Mouse (Mus musculus): ENCODE measurements around the gene Rilp. TPM values are rescaled to one million over a fixed set of nuclear protein-coding genes. Genes with fewer than 3 reads are reported as not detected.

Rilp gene
- polyA plus RNA-seq, 1 experiment: not detected

DNA sequence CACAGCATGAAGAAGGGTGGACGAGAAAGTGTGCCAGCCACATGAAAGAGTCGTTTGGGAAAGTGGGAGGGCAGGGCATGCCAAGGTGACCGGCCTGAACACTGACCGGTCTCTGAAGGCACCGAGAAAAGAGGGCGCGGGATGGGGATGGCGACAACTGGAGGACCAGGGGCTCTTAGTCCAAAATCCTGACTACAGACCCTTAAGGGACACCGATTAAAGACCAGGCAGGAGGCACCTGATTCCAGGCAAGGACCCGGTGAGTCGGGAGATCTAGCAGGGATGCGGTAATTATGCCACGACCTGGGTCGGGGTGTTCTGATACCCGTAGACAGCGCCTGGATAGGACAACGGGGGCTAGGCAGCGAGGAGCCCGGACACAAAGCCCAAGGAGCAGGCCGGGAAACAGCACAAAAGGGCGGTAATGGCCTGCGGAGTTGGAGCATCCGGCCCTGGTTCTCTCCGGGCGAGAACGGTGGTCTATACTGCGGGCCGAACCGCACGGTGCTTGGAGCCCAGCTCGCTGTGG lies 21.0 kb downstream of the Rilp start:
- Histone ChIP-seq H3K27ac (ENCODE audit: insufficient read depth, low read depth, low read length) (peak overlapping the region; percentile 83), H3K4me1 (ENCODE audit: control insufficient read depth, insufficient read depth, low read length) (peaks cover 8% of the 10 kb centered on the region; the same call in 1 of the 2 replicates), H3K4me3 (ENCODE audit: insufficient read depth, low read depth, low read length) (peak overlapping the region; percentile 75)
- under 1% methylated on average over 31 of the region's 31 CpGs for WGBS
- TF ChIP-seq POLR2A (IDR thresholded peaks at IDR 0.05; ENCODE audit: insufficient read depth, low read depth, low read length) (no peak), CTCF (IDR thresholded peaks at IDR 0.05; ENCODE audit: insufficient read depth, low read depth, low read length) (no peak)

GRCm38 (mm10) chr11:75531469-75532242 lies 21.8 kb downstream of the Rilp start, which contains the start of gene Slc43a2:
Gene Slc43a2 (plus strand): TSS chr11:75531694.
- under 1% methylated on average over 62 of the region's 62 CpGs for WGBS
- TF ChIP-seq POLR2A (IDR thresholded peaks at IDR 0.05; ENCODE audit: insufficient read depth, low read depth, low read length) (peak; percentile 42), CTCF (IDR thresholded peaks at IDR 0.05; ENCODE audit: insufficient read depth, low read depth, low read length) (no peak)
- H3K4me1 ChIP-seq (ENCODE audit: control insufficient read depth, insufficient read depth, low read length): peaks cover 14% of the 10 kb centered on the region; the same call in 1 of the 2 replicates
- H3K27ac ChIP-seq (ENCODE audit: insufficient read depth, low read depth, low read length): peak within 1 kb of the TSS; percentile 97
- H3K4me3 ChIP-seq (ENCODE audit: insufficient read depth, low read depth, low read length): peak within 1 kb of the TSS; percentile 75

DNA sequence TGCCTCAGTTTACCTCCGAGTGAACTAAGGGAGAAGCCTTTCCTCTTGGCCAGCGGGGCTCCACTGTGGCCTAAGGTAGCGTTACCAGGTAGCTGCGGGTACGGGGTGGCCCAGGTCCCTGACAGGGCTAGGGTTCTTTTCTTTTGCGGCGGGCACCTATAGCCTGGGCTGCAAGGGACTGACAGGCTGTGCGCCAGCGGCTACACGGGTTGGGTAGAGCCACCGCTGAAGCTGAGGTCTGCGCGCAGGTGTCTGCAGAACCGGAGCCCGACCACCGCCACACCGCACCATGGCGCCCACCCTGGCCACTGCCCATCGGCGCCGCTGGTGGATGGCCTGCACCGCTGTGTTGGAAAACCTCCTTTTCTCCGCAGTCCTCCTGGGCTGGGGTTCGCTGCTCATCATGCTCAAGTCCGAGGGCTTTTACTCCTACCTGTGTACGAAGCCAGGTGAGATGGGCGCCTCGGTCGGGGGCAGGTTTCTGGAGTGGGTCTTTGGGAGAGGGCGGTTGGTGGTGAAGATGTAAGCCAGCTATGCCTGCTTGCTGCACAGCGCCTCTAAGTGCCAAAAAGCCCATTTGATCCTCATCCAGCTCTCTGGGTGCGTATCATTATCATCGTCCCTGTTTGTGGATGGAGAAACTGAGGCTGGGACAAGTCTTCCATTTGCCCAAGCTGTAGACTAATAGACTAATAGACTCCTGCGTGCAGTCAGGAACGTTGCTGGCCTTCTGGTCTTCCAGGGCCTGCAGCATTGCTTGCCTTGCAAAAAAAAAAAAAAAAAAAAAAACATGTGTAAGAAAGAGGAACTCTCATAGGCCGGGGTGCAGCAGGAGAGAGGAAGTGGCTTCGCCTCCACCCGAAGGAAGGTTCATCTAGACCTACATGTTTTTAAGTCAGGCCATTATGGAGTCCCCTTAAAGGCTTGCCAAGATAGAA lies 22.7 kb downstream of the Rilp start:
- 2% methylated on average over 38 of the region's 38 CpGs for WGBS
- Histone ChIP-seq H3K4me3 (ENCODE audit: insufficient read depth, low read depth, low read length) (peak overlapping the region; percentile 75), H3K27ac (ENCODE audit: insufficient read depth, low read depth, low read length) (peak overlapping the region; percentile 80), H3K4me1 (ENCODE audit: control insufficient read depth, insufficient read depth, low read length) (peaks cover 22% of the 10 kb centered on the region)
- TF ChIP-seq POLR2A (IDR thresholded peaks at IDR 0.05; ENCODE audit: insufficient read depth, low read depth, low read length) (no peak), CTCF (IDR thresholded peaks at IDR 0.05; ENCODE audit: insufficient read depth, low read depth, low read length) (no peak)

DNA sequence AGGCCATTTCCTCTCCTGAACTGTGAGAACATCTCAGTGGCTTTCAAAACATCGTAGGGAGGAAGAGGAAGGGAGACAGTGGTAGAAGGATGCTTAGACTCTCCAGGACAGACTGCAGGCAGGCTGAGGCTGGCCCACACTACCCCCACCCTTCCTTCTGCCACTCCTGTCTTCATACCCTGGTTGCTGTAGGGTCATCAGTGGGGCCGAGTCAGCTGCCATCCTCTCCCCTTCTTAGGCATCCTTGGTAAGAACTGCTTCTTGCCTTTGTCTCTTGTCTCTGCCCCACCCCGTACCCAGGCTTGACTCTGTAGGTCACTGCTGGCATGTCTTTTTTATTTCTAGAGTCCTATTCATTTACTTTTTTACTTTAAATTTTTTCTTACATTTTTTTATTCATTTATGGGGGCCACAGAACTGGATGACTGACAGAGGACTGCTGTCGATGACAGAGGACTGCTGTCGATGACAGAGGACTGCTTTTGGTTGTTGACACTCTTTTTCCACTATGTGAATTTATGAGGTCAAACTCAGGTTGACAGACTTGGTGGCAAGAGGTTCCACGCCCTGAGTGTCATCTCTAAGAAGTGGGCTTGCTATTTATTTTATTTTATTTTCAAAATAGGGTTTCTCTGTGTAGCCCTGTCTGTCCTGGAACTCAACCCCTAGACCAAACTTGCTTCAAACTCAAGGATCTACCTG lies 23.6 kb downstream of the Rilp start:
- Histone ChIP-seq H3K27ac (ENCODE audit: insufficient read depth, low read depth, low read length) (peak overlapping the region; percentile 80), H3K4me1 (ENCODE audit: control insufficient read depth, insufficient read depth, low read length) (peaks cover 30% of the 10 kb centered on the region), H3K4me3 (ENCODE audit: insufficient read depth, low read depth, low read length) (peak overlapping the region; percentile 75)
- 64% methylated on average over 6 of the region's 6 CpGs for WGBS
- TF ChIP-seq CTCF (IDR thresholded peaks at IDR 0.05; ENCODE audit: insufficient read depth, low read depth, low read length): no peak
- no peak for TF ChIP-seq POLR2A (IDR thresholded peaks at IDR 0.05; ENCODE audit: insufficient read depth, low read depth, low read length)

GRCm38 (mm10) chr11:75534286-75535033 lies 24.6 kb downstream of the Rilp start:
- no peak overlapping the region for H3K4me3 ChIP-seq (ENCODE audit: insufficient read depth, low read depth, low read length)
- TF ChIP-seq CTCF (IDR thresholded peaks at IDR 0.05; ENCODE audit: insufficient read depth, low read depth, low read length) (no peak), POLR2A (IDR thresholded peaks at IDR 0.05; ENCODE audit: insufficient read depth, low read depth, low read length) (no peak)
- H3K27ac ChIP-seq (ENCODE audit: insufficient read depth, low read depth, low read length): peak overlapping the region; percentile 36; the same call in 1 of the 2 replicates
- 59% methylated on average over 4 of the region's 4 CpGs for WGBS
- peaks cover 31% of the 10 kb centered on the region for H3K4me1 ChIP-seq (ENCODE audit: control insufficient read depth, insufficient read depth, low read length)

DNA sequence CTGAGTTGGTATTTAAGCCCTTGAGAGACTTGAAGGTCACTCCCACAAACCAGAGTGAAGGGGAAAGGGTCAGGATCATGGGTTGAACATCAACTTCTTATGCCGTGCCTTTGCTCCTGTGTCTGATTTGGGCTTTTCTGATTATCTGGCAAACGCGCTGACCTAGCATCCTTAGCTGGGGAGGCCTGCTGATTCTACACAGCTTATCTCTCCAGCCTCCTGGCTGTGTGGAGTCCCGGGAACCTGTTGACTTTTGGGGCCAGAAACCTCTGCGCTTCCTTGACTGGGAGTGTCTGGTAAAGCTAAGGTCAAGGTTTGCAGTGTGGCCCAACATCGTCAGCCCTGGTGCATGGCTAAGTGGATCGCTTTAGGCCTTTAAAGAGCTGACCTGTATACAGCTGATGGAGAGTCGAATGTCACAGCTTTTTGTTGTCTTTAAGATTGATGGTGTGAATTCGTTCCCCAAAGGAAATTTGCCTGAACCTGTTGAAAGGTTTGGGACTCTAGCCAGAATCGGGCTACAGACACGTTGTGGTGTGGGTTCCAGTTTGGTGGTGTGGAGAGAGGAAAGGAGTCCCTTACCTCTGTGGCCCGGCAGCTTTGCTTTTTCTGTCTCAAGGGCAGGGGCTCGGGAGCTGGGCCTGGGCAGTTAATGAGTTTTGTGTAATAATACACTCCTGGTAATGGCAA lies 25.4 kb downstream of the Rilp start:
- TF ChIP-seq POLR2A (IDR thresholded peaks at IDR 0.05; ENCODE audit: insufficient read depth, low read depth, low read length) (no peak), CTCF (IDR thresholded peaks at IDR 0.05; ENCODE audit: insufficient read depth, low read depth, low read length) (no peak)
- no peak overlapping the region for H3K27ac ChIP-seq (ENCODE audit: insufficient read depth, low read depth, low read length)
- 70% methylated on average over 13 of the region's 13 CpGs for WGBS
- H3K4me1 ChIP-seq (ENCODE audit: control insufficient read depth, insufficient read depth, low read length): peaks cover 34% of the 10 kb centered on the region
- H3K4me3 ChIP-seq (ENCODE audit: insufficient read depth, low read depth, low read length): no peak overlapping the region

DNA sequence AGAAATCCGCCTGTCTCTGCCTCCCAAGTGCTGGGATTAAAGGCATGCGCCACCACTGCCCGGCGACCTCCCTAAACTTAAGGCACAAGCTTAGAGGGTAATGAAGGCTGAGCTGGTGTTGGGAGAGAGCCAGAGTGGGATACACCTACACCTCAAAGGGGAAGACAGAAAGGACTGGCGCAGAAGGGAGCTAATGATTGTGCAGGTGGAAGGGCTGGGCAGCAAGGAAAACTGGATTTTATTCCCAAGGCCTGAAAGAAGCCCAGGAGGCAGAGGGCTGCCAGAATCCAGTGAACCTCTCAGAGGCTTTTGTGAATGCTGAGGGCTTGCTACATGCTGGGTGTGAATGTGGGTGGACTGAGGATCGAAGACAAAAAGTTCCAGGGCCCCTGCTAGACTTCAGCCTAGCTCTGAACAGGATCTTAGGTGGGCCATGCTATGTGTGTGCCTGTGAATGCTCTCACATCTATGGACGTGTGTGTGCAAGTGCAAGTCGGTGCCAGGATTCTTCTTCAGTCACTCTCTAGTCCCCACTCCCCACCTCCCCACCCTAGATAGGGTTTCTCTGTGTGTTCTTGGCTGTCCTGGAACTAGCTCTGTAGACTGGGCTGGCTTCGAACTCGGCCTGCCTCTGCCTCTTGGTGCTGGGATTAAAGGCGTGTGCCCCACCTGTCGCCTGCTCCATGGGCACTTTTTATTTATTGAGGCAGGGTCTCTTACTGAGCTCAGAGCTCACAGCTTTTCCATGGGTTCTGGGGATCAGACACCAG lies 26.5 kb downstream of the Rilp start:
- no peak overlapping the region for H3K4me3 ChIP-seq (ENCODE audit: insufficient read depth, low read depth, low read length)
- 87% methylated on average over 12 of the region's 12 CpGs for WGBS
- peaks cover 41% of the 10 kb centered on the region for H3K4me1 ChIP-seq (ENCODE audit: control insufficient read depth, insufficient read depth, low read length)
- TF ChIP-seq CTCF (IDR thresholded peaks at IDR 0.05; ENCODE audit: insufficient read depth, low read depth, low read length) (no peak), POLR2A (IDR thresholded peaks at IDR 0.05; ENCODE audit: insufficient read depth, low read depth, low read length) (no peak)
- no peak overlapping the region for H3K27ac ChIP-seq (ENCODE audit: insufficient read depth, low read depth, low read length)
